Mouse (Mus musculus): ENCODE measurements around the gene Nkapd1.
A peak's percentile ranks its signal among the peaks of the same experiment; 100 is the strongest.

GRCm38 (mm10) chr9:50616766-50617603, at the start of gene Nkapd1, which contains the start of gene Pih1d2:
- TF ChIP-seq CTCF (IDR thresholded peaks at IDR 0.05; ENCODE audit: extremely low read depth, insufficient read depth, low read length) (no peak), POLR2A (IDR thresholded peaks at IDR 0.05; ENCODE audit: extremely low read depth, insufficient read depth, low read length) (peak; percentile 63; the same call in 1 of the 2 replicates)

Measured in cortical plate, adult 2 months (tissue).